ENCODE assay signal across 8 mouse cellular contexts in the genomic region with DNA sequence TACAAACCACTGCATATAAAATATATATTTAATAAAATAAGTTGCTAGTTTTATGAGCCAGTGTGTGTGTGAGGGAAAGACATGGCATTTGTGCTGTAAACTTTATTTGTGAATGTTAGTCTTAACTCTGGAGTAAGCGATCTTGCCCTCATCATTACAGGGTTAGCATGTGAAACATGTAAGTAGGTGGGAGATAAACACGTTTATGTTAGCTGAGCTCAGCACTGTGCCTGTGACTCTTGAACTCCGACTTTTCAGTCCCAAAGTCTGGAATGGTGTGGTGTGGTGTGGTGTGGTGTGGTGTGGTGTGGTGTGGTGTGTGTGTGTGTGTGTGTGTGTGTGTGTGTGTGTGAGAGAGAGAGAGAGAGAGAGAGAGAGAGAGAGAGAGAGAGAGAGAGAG. TPM values are rescaled to one million over a fixed set of nuclear protein-coding genes. Genes with fewer than 3 reads are reported as not detected.
DNase-seq lines count a peak whose midpoint lies in the region; ATAC-seq and TF ChIP-seq lines count a peak whose summit lies in the region.
"Not testable (repeated sequence)": the region's sequence is repeated elsewhere in the genome, so short reads cannot be mapped to it uniquely, and the experiment has no call there.

No protein-coding gene starts in this region.

- not testable (repeated sequence) for H3K9me3 ChIP-seq in MEL (replicated peaks; ENCODE audit: insufficient read depth, low read length); embryonic facial prominence, embryonic 11.5 days (replicated peaks; ENCODE audit: control insufficient read depth, low read length); forebrain, postnatal 0 days (ENCODE audit: low read length); hindbrain, embryonic 11.5 days (ENCODE audit: control insufficient read depth, low read length); kidney, embryonic 16.5 days (ENCODE audit: low read length); liver, embryonic 12.5 days (replicated peaks); midbrain, embryonic 11.5 days (ENCODE audit: control insufficient read depth, low read length)

- not testable (repeated sequence) for ATAC-seq in embryonic facial prominence, embryonic 11.5 days (replicated peaks; ENCODE audit: insufficient number of reproducible peaks, low FRiP score, low TSS enrichment, low read depth); forebrain, postnatal 0 days; hindbrain, embryonic 11.5 days (ENCODE audit: low FRiP score); kidney, embryonic 16.5 days (ENCODE audit: low FRiP score, low TSS enrichment); midbrain, embryonic 11.5 days (ENCODE audit: low FRiP score)
- peak; percentile 25; the same call in 1 of the 2 replicates for ATAC-seq in liver, embryonic 12.5 days

- H3K9ac ChIP-seq in MEL (ENCODE audit: control insufficient read depth, low read depth, low read length, poor library complexity, severe bottlenecking) = peak overlapping the region; percentile 99
- peak overlapping the region; percentile 98 for H3K9ac ChIP-seq in embryonic facial prominence, embryonic 11.5 days (replicated peaks; ENCODE audit: low read length)
- peak overlapping the region; percentile 95 for H3K9ac ChIP-seq in forebrain, postnatal 0 days
- H3K9ac ChIP-seq in hindbrain, embryonic 11.5 days (ENCODE audit: low read depth, low read length) = peak overlapping the region; percentile 98
- peak overlapping the region; percentile 96 for H3K9ac ChIP-seq in kidney, embryonic 16.5 days (replicated peaks; ENCODE audit: low read length)
- peak overlapping the region; percentile 99 for H3K9ac ChIP-seq in liver, embryonic 12.5 days
- H3K9ac ChIP-seq in midbrain, embryonic 11.5 days (ENCODE audit: low read length) = peak overlapping the region; percentile 100

- H3K27me3 ChIP-seq in MEL (ENCODE audit: control insufficient read depth in 1 of 2, insufficient read depth in 2 of 2, low read length in 2 of 2); embryonic facial prominence, embryonic 11.5 days (ENCODE audit: control insufficient read depth, insufficient read depth, low read length); forebrain, postnatal 0 days (ENCODE audit: insufficient read depth, low read length); hindbrain, embryonic 11.5 days (ENCODE audit: control insufficient read depth, insufficient read depth, low read length); kidney, embryonic 16.5 days (ENCODE audit: insufficient read depth, low read length); liver, embryonic 12.5 days (replicated peaks); midbrain, embryonic 11.5 days (ENCODE audit: control insufficient read depth, insufficient read depth, low read length): not testable (repeated sequence)
- H3K27me3 ChIP-seq in small intestine, adult 2 months (ENCODE audit: control insufficient read depth, insufficient read depth, low read length) = peaks cover 50% of the 10 kb centered on the region

- 2% methylated on average over 3 of the region's 3 CpGs for WGBS in embryonic facial prominence, embryonic 11.5 days
- WGBS in forebrain, postnatal 0 days = 3% methylated on average over 3 of the region's 3 CpGs
- 2% methylated on average over 3 of the region's 3 CpGs for WGBS in hindbrain, embryonic 11.5 days
- 4% methylated on average over 3 of the region's 3 CpGs for WGBS in kidney, embryonic 16.5 days
- 4% methylated on average over 3 of the region's 3 CpGs for WGBS in liver, embryonic 12.5 days (ENCODE audit: insufficient replicate concordance)
- 1% methylated on average over 3 of the region's 3 CpGs for WGBS in midbrain, embryonic 11.5 days
- WGBS in small intestine, adult 2 months = 11% methylated on average over 3 of the region's 3 CpGs

- peaks cover 0 to 11% of the 10 kb centered on the region in 2 experiments; a peak in 2 of 4 replicates for H3K36me3 ChIP-seq in MEL (ENCODE audit: control insufficient read depth in 1 of 2, insufficient read depth in 2 of 2, low read length in 2 of 2)
- H3K36me3 ChIP-seq in embryonic facial prominence, embryonic 11.5 days (replicated peaks; ENCODE audit: control insufficient read depth, insufficient read depth, low read depth, low read length); forebrain, postnatal 0 days (ENCODE audit: insufficient read depth); hindbrain, embryonic 11.5 days (ENCODE audit: control insufficient read depth, insufficient read depth, low read length); kidney, embryonic 16.5 days (ENCODE audit: insufficient read depth, low read length); liver, embryonic 12.5 days; midbrain, embryonic 11.5 days (ENCODE audit: control insufficient read depth, insufficient read depth, low read length); small intestine, adult 2 months (ENCODE audit: control insufficient read depth, insufficient read depth, low read length): not testable (repeated sequence)

- peaks cover 50% of the 10 kb centered on the region for H3K79me2 ChIP-seq in MEL (ENCODE audit: control insufficient read depth, insufficient read depth, low read length, poor library complexity)

- peak overlapping the region; percentile 85 for H3K27ac ChIP-seq in MEL (ENCODE audit: control insufficient read depth, low read depth, low read length)
- H3K27ac ChIP-seq in embryonic facial prominence, embryonic 11.5 days (replicated peaks; ENCODE audit: low read depth, low read length) = not testable (repeated sequence)
- peak overlapping the region; percentile 98 for H3K27ac ChIP-seq in forebrain, postnatal 0 days (ENCODE audit: low read depth, low read length)
- H3K27ac ChIP-seq in hindbrain, embryonic 11.5 days (ENCODE audit: low read depth, low read length) = peak overlapping the region; percentile 98
- H3K27ac ChIP-seq in kidney, embryonic 16.5 days (ENCODE audit: low read length) = peak overlapping the region; percentile 97
- H3K27ac ChIP-seq in liver, embryonic 12.5 days = peak overlapping the region; percentile 95
- H3K27ac ChIP-seq in midbrain, embryonic 11.5 days (ENCODE audit: low read depth, low read length) = peak overlapping the region; percentile 99
- H3K27ac ChIP-seq in small intestine, adult 2 months (ENCODE audit: insufficient read depth, low read depth, low read length) = peak overlapping the region; percentile 68

- DNase-seq in MEL (ENCODE audit: low read depth, low spot score) = peak; percentile 73
- not testable (repeated sequence) for DNase-seq in embryonic facial prominence, embryonic 11.5 days (ENCODE audit: low spot score)
- DNase-seq in forebrain, postnatal 0 days = peak; percentile 49
- DNase-seq in hindbrain, embryonic 11.5 days (ENCODE audit: low spot score) = peak; percentile 33
- peak; percentile 89 for DNase-seq in midbrain, embryonic 11.5 days (ENCODE audit: low spot score, missing footprints)

- H3K4me2 ChIP-seq in embryonic facial prominence, embryonic 11.5 days (ENCODE audit: low read depth, low read length) = not testable (repeated sequence)
- peak overlapping the region; percentile 69 for H3K4me2 ChIP-seq in forebrain, postnatal 0 days (ENCODE audit: low read depth)
- H3K4me2 ChIP-seq in hindbrain, embryonic 11.5 days (replicated peaks; ENCODE audit: low read depth, low read length) = peak overlapping the region; percentile 73
- H3K4me2 ChIP-seq in kidney, embryonic 16.5 days (replicated peaks; ENCODE audit: low read depth, low read length) = peak overlapping the region; percentile 70
- H3K4me2 ChIP-seq in liver, embryonic 12.5 days = peak overlapping the region; percentile 94
- H3K4me2 ChIP-seq in midbrain, embryonic 11.5 days = peak overlapping the region; percentile 76

- not testable (repeated sequence) for TF ChIP-seq POLR2A in MEL (IDR thresholded peaks at IDR 0.05; ENCODE audit: control insufficient read depth in 1 of 2, insufficient read depth in 1 of 2, low read depth in 1 of 2, low read length in 2 of 2, poor library complexity in 1 of 2); small intestine, adult 2 months (IDR thresholded peaks at IDR 0.05; ENCODE audit: low read depth, low read length)

- TF ChIP-seq CTCF in MEL (IDR thresholded peaks at IDR 0.05 in 2 of 3, conservative IDR thresholded peaks at IDR 0.05 in 1 of 3; ENCODE audit: control insufficient read depth in 1 of 3, insufficient read depth in 1 of 3, low read depth in 2 of 3, low read length in 3 of 3, poor library complexity in 1 of 3, severe bottlenecking in 1 of 3); forebrain, postnatal 0 days (IDR thresholded peaks at IDR 0.05; ENCODE audit: low read depth); small intestine, adult 2 months (IDR thresholded peaks at IDR 0.05; ENCODE audit: extremely low read depth, insufficient read length, insufficient replicate concordance, low read depth, low read length): not testable (repeated sequence)

- TF ChIP-seq RAD21 in MEL (IDR thresholded peaks at IDR 0.05; ENCODE audit: low read depth, low read length) = not testable (repeated sequence)

- not testable (repeated sequence) for TF ChIP-seq EP300 in MEL (IDR thresholded peaks at IDR 0.05; ENCODE audit: low read depth in 1 of 2, low read length in 2 of 2)

- not testable (repeated sequence) for H3K4me1 ChIP-seq in MEL (ENCODE audit: control insufficient read depth in 1 of 2, insufficient read depth in 2 of 2, low read length in 2 of 2); embryonic facial prominence, embryonic 11.5 days (ENCODE audit: control insufficient read depth, insufficient read depth, low read length); forebrain, postnatal 0 days (ENCODE audit: insufficient read depth); hindbrain, embryonic 11.5 days (replicated peaks; ENCODE audit: control insufficient read depth, insufficient read depth, low read length); small intestine, adult 2 months (ENCODE audit: control insufficient read depth, insufficient read depth, insufficient read length, low read length)
- H3K4me1 ChIP-seq in kidney, embryonic 16.5 days (ENCODE audit: insufficient read depth, low read length) = peaks cover 17% of the 10 kb centered on the region
- peaks cover 51% of the 10 kb centered on the region for H3K4me1 ChIP-seq in liver, embryonic 12.5 days
- H3K4me1 ChIP-seq in midbrain, embryonic 11.5 days (ENCODE audit: control insufficient read depth, insufficient read depth, low read length) = peaks cover 31% of the 10 kb centered on the region

- peak overlapping the region; percentile 98 for H3K4me3 ChIP-seq in MEL (ENCODE audit: control insufficient read depth in 1 of 2, insufficient read depth in 1 of 2, low read depth in 2 of 2, low read length in 2 of 2)
- peak overlapping the region; percentile 93 for H3K4me3 ChIP-seq in embryonic facial prominence, embryonic 11.5 days (ENCODE audit: low read depth, low read length)
- H3K4me3 ChIP-seq in forebrain, postnatal 0 days (ENCODE audit: low read depth, low read length) = peak overlapping the region; percentile 56
- H3K4me3 ChIP-seq in hindbrain, embryonic 11.5 days (ENCODE audit: low read depth, low read length) = peak overlapping the region; percentile 90
- peak overlapping the region; percentile 81 for H3K4me3 ChIP-seq in kidney, embryonic 16.5 days (ENCODE audit: low read length)
- H3K4me3 ChIP-seq in liver, embryonic 12.5 days = peak overlapping the region; percentile 97
- peak overlapping the region; percentile 98 for H3K4me3 ChIP-seq in midbrain, embryonic 11.5 days (ENCODE audit: low read depth, low read length)
- peak overlapping the region; percentile 35; the same call in 1 of the 2 replicates for H3K4me3 ChIP-seq in small intestine, adult 2 months (ENCODE audit: low read depth, low read length)

RNA-seq across cellular contexts. Expression of gene Zeb2, which starts 5.6 kb away (rescaled TPM):
- 12.9 and 14.8 TPM in 2 replicates for total RNA-seq in MEL (2012; rRNA removed)
- polyA plus RNA-seq in MEL (2012; ENCODE audit: insufficient read depth in 1 of 2, insufficient read length in 2 of 2, low read depth in 1 of 2, low replicate concordance in 2 of 2, missing spikeins in 1 of 2) = 10 to 100 TPM in 1 of 2 experiments, not detected in 1; 12.8 TPM
- 36.7 and 38.5 TPM in 2 replicates for polyA plus RNA-seq in embryonic facial prominence, embryonic 11.5 days (2014; fragmentation: Nextera tagmentation; extraction: Ambion mirVana)
- total RNA-seq in forebrain, postnatal 0 days (2014; rRNA removed) = 150 and 186 TPM in 2 replicates
- 47.7 and 50.6 TPM in 2 replicates for polyA plus RNA-seq in forebrain, postnatal 0 days (2015; fragmentation: Nextera tagmentation; extraction: Ambion mirVana)
- 57.7 and 58.8 TPM in 2 replicates for polyA plus RNA-seq in hindbrain, embryonic 11.5 days (2014; fragmentation: Nextera tagmentation; extraction: Ambion mirVana)
- polyA plus RNA-seq in kidney, embryonic 16.5 days (2015; fragmentation: Nextera tagmentation; extraction: Ambion mirVana) = 49.3 and 57.6 TPM in 2 replicates
- polyA plus RNA-seq in liver, embryonic 12.5 days (2016; fragmentation: Nextera tagmentation; extraction: Ambion mirVana) = 22.1 and 24.3 TPM in 2 replicates
- polyA plus RNA-seq in midbrain, embryonic 11.5 days (2014; fragmentation: Nextera tagmentation; extraction: Ambion mirVana) = 61.2 and 69.9 TPM in 2 replicates
- polyA plus RNA-seq in small intestine, adult 2 months (2012; rRNA removed) = 3.1 and 3.7 TPM in 2 replicates

Comparison
In these comparisons a context has a peak if more than half of its experiments do, and no peak if none do; other contexts are left out.
1. H3K4me3 ChIP-seq: peak in every context shown above with its lines; median percentile 98 in MEL; 98 in midbrain, embryonic 11.5 days; 97 in liver, embryonic 12.5 days; 93 in embryonic facial prominence, embryonic 11.5 days; 90 in hindbrain, embryonic 11.5 days; 81 in kidney, embryonic 16.5 days; 56 in forebrain, postnatal 0 days; 35 in small intestine, adult 2 months.